Mouse (Mus musculus): ENCODE results near the gene Fam78b. TPM values are rescaled to one million over a fixed set of nuclear protein-coding genes. Genes with fewer than 3 reads are reported as not detected.

Gene Fam78b
- not detected for polyA plus RNA-seq (2017; shearing (Covaris generic))

- ATAC-seq, result no peak
These were observed at the start of gene Fam78b for GRCm38 (mm10) chr1:167001174-167001843. Gene Fam78b, plus strand, starts transcription at chr1:167001417.

- ATAC-seq, result no peak
These were observed 36.7 kb upstream of the Fam78b start for GRCm38 (mm10) chr1:166964508-166964907.

GRCm38 (mm10) chr1:166968271-166968670 is 32.9 kb upstream of the Fam78b start:
- no peak for ATAC-seq

GRCm38 (mm10) chr1:166973731-166974130 is 27.5 kb upstream of the Fam78b start:
- no peak for ATAC-seq

GRCm38 (mm10) chr1:166978611-166979010 is 22.6 kb upstream of the Fam78b start:
- no peak for ATAC-seq

- no peak for ATAC-seq
These were observed 7.0 kb upstream of the Fam78b start for GRCm38 (mm10) chr1:166994266-166994665.

- no peak for ATAC-seq
These were observed 5.0 kb upstream of the Fam78b start for GRCm38 (mm10) chr1:166996250-166996649.

- ATAC-seq, result no peak
These were observed 4.4 kb upstream of the Fam78b start for GRCm38 (mm10) chr1:166996811-166997210.

- ATAC-seq, result no peak
These were observed 566 bp upstream of the Fam78b start for GRCm38 (mm10) chr1:167000529-167001173.

- no peak for ATAC-seq
These were observed 748 bp downstream of the Fam78b start for GRCm38 (mm10) chr1:167001844-167002485.

GRCm38 (mm10) chr1:167002486-167002850 is 1.3 kb downstream of the Fam78b start:
- ATAC-seq, result no peak

- ATAC-seq, result no peak
These were observed 3.4 kb downstream of the Fam78b start for GRCm38 (mm10) chr1:167004621-167005020.

GRCm38 (mm10) chr1:167007341-167007740 is 6.1 kb downstream of the Fam78b start:
- no peak for ATAC-seq

GRCm38 (mm10) chr1:167010190-167010589 is 9.0 kb downstream of the Fam78b start:
- no peak for ATAC-seq

GRCm38 (mm10) chr1:167011301-167011700 is 10.1 kb downstream of the Fam78b start:
- ATAC-seq, result no peak

GRCm38 (mm10) chr1:167012616-167013015 is 11.4 kb downstream of the Fam78b start:
- ATAC-seq, result no peak

GRCm38 (mm10) chr1:167013234-167013864 is 12.1 kb downstream of the Fam78b start:
- ATAC-seq, result no peak

GRCm38 (mm10) chr1:167016269-167016668 is 15.1 kb downstream of the Fam78b start:
- no peak for ATAC-seq

GRCm38 (mm10) chr1:167022001-167022424 is 20.8 kb downstream of the Fam78b start:
- ATAC-seq, result no peak

- no peak for ATAC-seq
These were observed 21.4 kb downstream of the Fam78b start for GRCm38 (mm10) chr1:167022541-167023121.

GRCm38 (mm10) chr1:167023794-167024193 is 22.6 kb downstream of the Fam78b start:
- no peak for ATAC-seq

GRCm38 (mm10) chr1:167024961-167025360 is 23.7 kb downstream of the Fam78b start:
- ATAC-seq, result no peak

- no peak for ATAC-seq
These were observed 30.9 kb downstream of the Fam78b start for GRCm38 (mm10) chr1:167032046-167032648.

Measured in inflammation-experienced regulatory T-cells, adult 6 months (primary cell).